Mouse (Mus musculus) hindbrain, embryonic 16.5 days (tissue): ENCODE data around the gene Ahr. TPM values are rescaled to one million over a fixed set of nuclear protein-coding genes. Genes with fewer than 3 reads are reported as not detected.

Experiments used
- ATAC-seq: fragments of 200-750 bp; cut with Nextera tagmentation; 2 replicates; pipeline ENCODE4 v1.8.0; 2017; ENCODE audit warnings: moderate TSS enrichment, moderate library complexity
- H3K27ac ChIP-seq: fragments of 300-500 bp; sonication (generic); 2 replicates; pipeline ENCODE4 v1.5.1; 2014; ENCODE audit warnings: low read depth, mild to moderate bottlenecking, control low read depth, low read length, moderate library complexity
- H3K27me3 ChIP-seq: fragments of 300-500 bp; sonication (generic); replicated peaks from 2 replicates; pipeline ENCODE4 v1.6.1; 2014; ENCODE audit warnings: low read length; ENCODE audit not compliant: control insufficient read depth, insufficient read depth
- H3K36me3 ChIP-seq: fragments of 300-500 bp; sonication (generic); 2 replicates; pipeline ENCODE4 v1.6.1; 2014; ENCODE audit warnings: mild to moderate bottlenecking, low read length, moderate library complexity, mixed read lengths; ENCODE audit not compliant: control insufficient read depth, insufficient read depth
- H3K4me1 ChIP-seq: fragments of 300-500 bp; sonication (generic); 2 replicates; pipeline ENCODE4 v1.6.1; 2014; ENCODE audit warnings: low read depth, low read length; ENCODE audit not compliant: control insufficient read depth, insufficient read depth
- H3K4me2 ChIP-seq: fragments of 300-500 bp; sonication (generic); 2 replicates; pipeline ENCODE4 v1.6.1; 2014; ENCODE audit warnings: mild to moderate bottlenecking, low read length, control low read depth, moderate library complexity
- H3K4me3 ChIP-seq: fragments of 300-500 bp; sonication (generic); 2 replicates; pipeline ENCODE4 v1.5.1; 2014; ENCODE audit warnings: mild to moderate bottlenecking, low read length, control low read depth, moderate library complexity
- H3K9ac ChIP-seq: fragments of 300-500 bp; sonication (generic); 2 replicates; pipeline ENCODE4 v1.6.1; 2014; ENCODE audit warnings: low read depth, mild to moderate bottlenecking, control low read depth, low read length, moderate library complexity
- H3K9me3 ChIP-seq: fragments of 300-500 bp; sonication (generic); 2 replicates; pipeline ENCODE4 v1.6.1; 2014; ENCODE audit warnings: mild to moderate bottlenecking, low read length, moderate library complexity; ENCODE audit not compliant: control insufficient read depth
- WGBS: fragments of 180-500 bp; shearing (Covaris S2); extraction: QIAGEN DNeasy Blood & Tissue Kit; methylation state at CpG from one replicate; pipeline ENCODE4 v1.1.7; 2014; 5-methylcytosine and 5-hydroxymethylcytosine counted together
- polyA plus RNA-seq: library from polyadenylated mRNA; unstranded; fragments of >200 nt; fragmentation: Nextera tagmentation; extraction: Ambion mirVana; gene quantifications from 2 replicates; pipeline ENCODE4 v1.2.1, GENCODE M21; 2015

The Ahr gene
- polyA plus RNA-seq, 1 experiment from 2014 or later: 3.6 TPM

DNA sequence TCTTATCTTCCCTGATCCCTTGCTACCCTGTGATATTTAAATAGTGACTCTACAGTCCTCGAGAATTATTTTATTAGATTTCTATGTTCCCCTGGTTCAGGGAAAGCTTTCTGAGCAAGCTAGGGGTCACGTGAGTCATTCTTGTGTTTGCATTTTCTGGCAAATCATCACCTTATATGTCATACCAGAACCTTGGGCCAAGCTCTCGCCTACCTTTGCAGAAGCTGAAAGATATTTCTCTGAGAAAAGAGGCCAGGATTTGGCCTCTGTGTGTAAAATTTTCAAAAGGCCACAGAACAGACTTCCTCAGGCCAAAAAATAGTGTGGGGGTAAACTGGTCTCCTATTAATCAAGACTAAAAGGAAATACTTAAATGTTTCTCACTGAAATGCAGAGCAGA is 19.2 kb downstream of the Ahr start:
- no peaks in the 10 kb centered on the region for H3K9me3 ChIP-seq
- no peak overlapping the region for H3K27ac ChIP-seq
- no peak overlapping the region for H3K4me2 ChIP-seq
- 75% methylated on average over 3 of the region's 3 CpGs for WGBS
- no peak for ATAC-seq
- H3K27me3 ChIP-seq: no peaks in the 10 kb centered on the region
- H3K9ac ChIP-seq: no peak overlapping the region
- no peak overlapping the region for H3K4me3 ChIP-seq
- no peaks in the 10 kb centered on the region for H3K4me1 ChIP-seq
- no peaks in the 10 kb centered on the region; the same call in 1 of the 2 replicates for H3K36me3 ChIP-seq

DNA sequence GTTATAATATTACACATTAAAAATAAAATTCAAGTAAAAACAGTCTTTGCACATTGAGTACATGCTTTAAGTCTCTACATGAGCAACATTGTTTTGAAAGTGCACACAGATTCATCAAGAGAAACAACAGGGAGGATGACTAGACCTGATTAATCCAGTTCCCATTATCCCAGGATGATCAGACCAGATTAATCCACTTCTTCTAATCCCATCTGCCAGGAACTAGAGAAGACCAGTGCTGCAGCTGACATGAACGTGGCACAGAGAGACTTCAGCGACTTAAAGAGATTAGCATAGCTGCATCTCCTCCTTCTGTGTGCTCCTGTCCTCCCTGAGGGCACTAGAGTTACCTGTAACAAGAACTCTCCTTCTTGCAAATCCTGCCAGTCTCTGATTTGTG is 20.2 kb downstream of the Ahr start:
- Histone ChIP-seq H3K4me1 (no peaks in the 10 kb centered on the region), H3K27ac (no peak overlapping the region), H3K9ac (no peak overlapping the region), H3K4me2 (no peak overlapping the region), H3K4me3 (no peak overlapping the region), H3K9me3 (no peaks in the 10 kb centered on the region), H3K27me3 (no peaks in the 10 kb centered on the region), H3K36me3 (no peaks in the 10 kb centered on the region; the same call in 1 of the 2 replicates)
- no peak for ATAC-seq
- 59% methylated on average over 2 of the region's 2 CpGs for WGBS

DNA sequence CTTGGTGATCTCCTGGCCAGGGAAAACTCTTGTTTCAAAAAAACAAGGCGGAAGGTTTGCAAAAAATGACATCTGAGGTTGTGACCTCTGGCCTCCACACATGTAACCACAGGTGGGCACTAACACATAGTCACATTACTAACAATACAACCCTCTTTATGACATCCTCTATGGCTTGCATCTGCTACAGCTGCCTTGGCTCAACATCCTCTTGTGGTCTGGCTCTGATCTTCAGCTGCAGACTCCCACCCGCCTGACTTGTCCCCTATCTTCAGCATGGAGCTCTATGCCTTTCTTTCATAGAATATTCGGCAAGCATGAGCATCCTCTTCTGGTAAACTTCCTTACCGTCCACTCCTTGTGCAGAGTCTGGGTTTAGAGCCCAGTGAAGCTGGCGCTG is 24.1 kb downstream of the Ahr start:
- H3K9me3 ChIP-seq: no peaks in the 10 kb centered on the region
- H3K9ac ChIP-seq: no peak overlapping the region
- peaks cover 2% of the 10 kb centered on the region; the same call in 1 of the 2 replicates for H3K36me3 ChIP-seq
- no peak overlapping the region for H3K4me2 ChIP-seq
- H3K27ac ChIP-seq: no peak overlapping the region
- no peak overlapping the region for H3K4me3 ChIP-seq
- no peaks in the 10 kb centered on the region for H3K27me3 ChIP-seq
- 92% methylated on average over 5 of the region's 5 CpGs for WGBS
- H3K4me1 ChIP-seq: no peaks in the 10 kb centered on the region
- ATAC-seq: no peak

DNA sequence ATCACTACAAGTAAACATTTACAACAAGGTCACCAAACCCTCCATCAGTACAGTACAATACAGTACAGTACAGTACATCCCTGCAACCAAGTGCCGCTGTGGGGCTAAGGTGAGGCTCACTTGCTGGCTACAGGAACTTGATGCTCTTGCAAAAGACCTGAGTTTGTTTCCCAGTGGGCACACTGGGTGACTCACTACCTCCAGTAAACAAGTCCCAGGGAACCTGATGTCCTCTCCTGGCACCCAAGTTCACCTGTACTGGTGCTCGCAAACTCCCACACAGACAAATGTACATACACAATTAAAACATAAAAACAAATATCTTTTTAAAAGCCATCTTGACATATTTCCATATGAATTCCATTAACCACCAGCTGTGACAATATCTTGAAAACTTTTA is 28.5 kb downstream of the Ahr start:
- peaks cover 11% of the 10 kb centered on the region for H3K36me3 ChIP-seq
- H3K4me1 ChIP-seq: no peaks in the 10 kb centered on the region
- no peak overlapping the region for H3K4me3 ChIP-seq
- 97% methylated on average over 2 of the region's 2 CpGs for WGBS
- no peak for ATAC-seq
- H3K27ac ChIP-seq: no peak overlapping the region
- no peak overlapping the region for H3K4me2 ChIP-seq
- H3K27me3 ChIP-seq: no peaks in the 10 kb centered on the region
- H3K9ac ChIP-seq: no peak overlapping the region
- no peaks in the 10 kb centered on the region for H3K9me3 ChIP-seq

DNA sequence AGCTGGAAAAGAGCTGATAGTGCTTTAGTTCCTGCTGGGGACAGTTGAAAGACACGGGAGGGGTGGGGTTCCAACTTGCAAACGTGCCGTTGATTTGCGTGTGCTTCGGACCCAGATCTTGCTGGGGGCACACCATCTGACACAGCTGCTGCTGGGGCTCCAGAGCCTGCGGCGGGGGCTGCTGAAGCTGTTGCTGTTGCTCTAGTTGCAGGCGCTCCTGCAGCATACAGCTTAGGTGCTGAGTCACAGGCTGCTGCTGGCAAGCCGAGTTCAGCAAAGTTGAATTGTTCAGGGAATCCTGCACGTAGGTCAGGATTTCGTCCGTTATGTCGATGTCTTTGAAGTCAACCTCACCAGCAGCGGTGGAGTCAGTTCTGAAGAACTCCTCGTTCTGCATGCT is 30.8 kb downstream of the Ahr start:
- WGBS: 85% methylated on average over 15 of the region's 15 CpGs
- Histone ChIP-seq H3K9me3 (no peaks in the 10 kb centered on the region), H3K36me3 (peaks cover 11% of the 10 kb centered on the region), H3K27me3 (no peaks in the 10 kb centered on the region), H3K4me2 (no peak overlapping the region), H3K4me1 (no peaks in the 10 kb centered on the region), H3K27ac (no peak overlapping the region), H3K4me3 (no peak overlapping the region), H3K9ac (no peak overlapping the region)
- ATAC-seq: no peak

DNA sequence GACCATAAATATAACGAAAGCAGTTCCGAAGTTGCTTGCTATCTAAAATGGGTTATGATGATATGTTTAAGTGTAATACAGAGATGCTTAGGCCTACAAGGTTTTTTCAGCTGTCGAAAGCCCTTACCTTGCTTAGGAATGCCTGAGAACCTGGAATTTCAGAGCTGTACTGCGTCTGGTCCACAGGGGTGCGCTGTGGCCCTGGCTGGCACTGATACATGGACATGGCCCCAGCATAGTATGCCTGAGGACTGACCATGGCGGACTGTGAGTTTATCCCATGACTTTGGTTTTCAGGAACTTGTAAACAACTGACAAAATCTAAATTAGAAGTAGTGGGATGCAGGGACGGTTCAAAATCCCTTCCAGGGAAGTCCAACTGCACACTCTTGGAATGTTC is 31.3 kb downstream of the Ahr start:
- ATAC-seq: no peak
- no peaks in the 10 kb centered on the region for H3K9me3 ChIP-seq
- 93% methylated on average over 7 of the region's 7 CpGs for WGBS

DNA sequence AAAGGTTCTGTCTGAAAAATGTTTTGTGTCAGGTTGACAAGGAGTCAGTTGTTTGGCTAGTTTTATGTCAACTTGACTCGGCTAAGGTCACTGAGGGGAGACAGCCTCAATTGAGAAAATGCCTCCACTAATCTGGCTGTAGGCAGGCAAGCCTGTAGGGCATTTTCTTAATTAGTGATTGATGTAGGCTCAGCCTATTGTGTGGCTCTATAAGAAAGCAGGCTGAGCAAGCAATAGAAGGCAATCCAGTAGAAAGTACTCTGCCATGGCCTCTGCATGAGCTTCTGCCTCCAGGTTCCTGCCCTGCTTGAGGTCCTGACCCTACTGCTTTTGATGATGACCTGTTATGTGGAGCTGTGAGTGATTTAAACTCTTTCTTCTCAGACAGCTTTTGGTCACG is 33.4 kb downstream of the Ahr start:
- no peak overlapping the region for H3K4me3 ChIP-seq
- no peaks in the 10 kb centered on the region for H3K27me3 ChIP-seq
- H3K9me3 ChIP-seq: no peaks in the 10 kb centered on the region
- no peak overlapping the region for H3K27ac ChIP-seq
- H3K4me2 ChIP-seq: no peak overlapping the region
- WGBS: 19% methylated on average over 2 of the region's 2 CpGs
- no peaks in the 10 kb centered on the region for H3K4me1 ChIP-seq
- H3K9ac ChIP-seq: no peak overlapping the region
- H3K36me3 ChIP-seq: peaks cover 12% of the 10 kb centered on the region
- no peak for ATAC-seq

More for the DNA sequence above, 31.3 kb downstream of the Ahr start:
- Histone ChIP-seq H3K4me1 (no peaks in the 10 kb centered on the region), H3K9ac (no peak overlapping the region), H3K27ac (no peak overlapping the region), H3K4me3 (no peak overlapping the region), H3K27me3 (no peaks in the 10 kb centered on the region), H3K36me3 (peaks cover 11% of the 10 kb centered on the region), H3K4me2 (no peak overlapping the region)

DNA sequence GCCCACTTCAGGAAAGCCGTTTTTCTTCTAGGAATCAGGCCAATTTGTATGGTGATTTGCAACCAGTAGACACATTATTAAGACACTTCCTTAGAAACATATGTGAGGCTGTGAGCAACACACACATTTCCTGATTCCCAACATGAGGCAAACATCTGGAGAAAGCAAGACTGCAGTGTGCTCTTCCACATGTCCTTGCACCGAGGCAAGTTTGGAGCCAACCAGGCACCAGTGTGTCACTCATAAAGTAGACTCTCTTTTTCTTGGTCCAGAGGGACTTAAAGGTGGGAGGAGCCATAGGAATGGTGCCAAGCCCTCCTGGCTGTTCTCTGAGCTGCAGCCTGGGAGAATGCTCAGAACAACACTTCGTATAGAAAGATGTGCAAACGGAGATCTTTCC is 39.6 kb downstream of the Ahr start:
- Histone ChIP-seq H3K9ac (no peak overlapping the region), H3K27ac (no peak overlapping the region), H3K9me3 (no peaks in the 10 kb centered on the region), H3K4me3 (no peak overlapping the region), H3K4me1 (no peaks in the 10 kb centered on the region), H3K4me2 (no peak overlapping the region), H3K27me3 (no peaks in the 10 kb centered on the region), H3K36me3 (peaks cover 3% of the 10 kb centered on the region; the same call in 1 of the 2 replicates)
- 77% methylated on average over 4 of the region's 4 CpGs for whole genome bisulfite sequencing
- no peak for ATAC-seq

DNA sequence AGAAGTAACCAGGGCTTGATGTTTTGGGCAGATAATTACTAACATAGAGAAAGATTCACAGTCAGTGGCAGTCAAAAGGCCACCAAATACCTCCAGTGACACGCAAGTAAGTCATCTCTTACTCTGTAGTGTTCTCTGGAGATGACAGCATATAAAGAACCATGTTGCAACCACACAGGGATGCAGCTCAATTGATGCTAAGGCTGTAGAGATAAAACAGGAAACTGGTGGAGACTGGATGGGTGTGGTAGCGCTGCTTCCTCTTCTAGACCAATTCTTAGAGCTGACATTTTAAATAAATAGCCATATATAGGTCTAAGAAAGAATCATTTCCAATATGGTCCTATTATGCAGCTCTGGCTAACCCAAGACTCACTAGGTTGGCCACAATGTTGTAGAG is 54.1 kb downstream of the Ahr start:
- H3K9ac ChIP-seq: no peak overlapping the region

DNA sequence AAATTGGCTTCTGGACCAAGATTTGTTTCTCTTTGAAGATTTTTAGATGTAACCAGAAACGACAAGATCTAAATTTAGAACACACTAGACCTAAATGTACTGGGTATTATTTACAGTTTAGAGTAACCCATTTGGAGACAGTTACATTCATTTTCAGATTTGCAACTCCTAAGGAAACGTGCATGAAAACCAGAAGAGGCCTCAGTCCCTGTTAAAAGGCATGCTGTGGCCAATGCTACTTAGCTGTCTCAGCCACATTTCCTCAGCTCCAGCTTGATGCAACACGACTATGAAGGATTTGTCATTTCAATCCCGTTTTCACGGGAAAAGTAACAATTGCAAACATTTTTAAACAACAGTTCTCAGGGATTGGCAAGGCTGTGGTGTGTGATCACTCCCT is 55.9 kb downstream of the Ahr start:
- H3K4me3 ChIP-seq: no peak overlapping the region
- no peaks in the 10 kb centered on the region for H3K27me3 ChIP-seq
- H3K9me3 ChIP-seq: no peaks in the 10 kb centered on the region
- no peak overlapping the region for H3K4me2 ChIP-seq
- no peaks in the 10 kb centered on the region for H3K36me3 ChIP-seq
- no peak overlapping the region for H3K27ac ChIP-seq
- no peak overlapping the region for H3K9ac ChIP-seq
- ATAC-seq: no peak
- 86% methylated on average over 5 of the region's 5 CpGs for WGBS
- no peaks in the 10 kb centered on the region for H3K4me1 ChIP-seq

More for the DNA sequence above, 54.1 kb downstream of the Ahr start:
- H3K36me3 ChIP-seq: no peaks in the 10 kb centered on the region
- H3K27me3 ChIP-seq: no peaks in the 10 kb centered on the region
- no peaks in the 10 kb centered on the region for H3K4me1 ChIP-seq
- WGBS: 78% methylated on average over 2 of the region's 2 CpGs
- ATAC-seq: no peak
- no peaks in the 10 kb centered on the region for H3K9me3 ChIP-seq
- H3K27ac ChIP-seq: no peak overlapping the region
- H3K4me2 ChIP-seq: no peak overlapping the region
- H3K4me3 ChIP-seq: no peak overlapping the region
